Mouse (Mus musculus) erythroblast, embryonic 14.5 days (primary cell): Measurements from ENCODE around the gene Lamtor5. TPM values are rescaled to one million over a fixed set of nuclear protein-coding genes. Genes with fewer than 3 reads are reported as not detected.
A peak's percentile ranks its signal among the peaks of the same experiment; 100 is the strongest.
"Not testable (repeated sequence)": the region's sequence is repeated elsewhere in the genome, so short reads cannot be mapped to it uniquely, and the experiment has no call there.

Experiments used
- H3K27me3 ChIP-seq: 2 replicates; pipeline ENCODE4 v1.6.1; 2012; ENCODE audit warnings: inconsistent platforms; ENCODE audit not compliant: control insufficient read depth
- H3K36me3 ChIP-seq: 2 replicates; pipeline ENCODE4 v1.6.1; 2012; ENCODE audit warnings: mild to moderate bottlenecking, inconsistent platforms; ENCODE audit not compliant: control insufficient read depth
- H3K4me1 ChIP-seq: 2 replicates; pipeline ENCODE4 v1.6.1; 2012; ENCODE audit warnings: inconsistent platforms; ENCODE audit not compliant: control insufficient read depth
- H3K4me3 ChIP-seq: replicated peaks from 2 replicates; pipeline ENCODE3; 2012; ENCODE audit warnings: moderate library complexity, mild to moderate bottlenecking, inconsistent platforms
- H3K9me3 ChIP-seq: 2 replicates; pipeline ENCODE4 v1.6.1; 2012; ENCODE audit warnings: low read length, inconsistent platforms, mixed read lengths; ENCODE audit not compliant: control insufficient read depth
- GATA1 ChIP-seq: IDR thresholded peaks from 2 replicates; pipeline ENCODE4 v1.6.1; 2012; ENCODE audit warnings: low read length, inconsistent platforms, mixed read lengths
- TAL1 ChIP-seq: IDR thresholded peaks from 3 replicates; pipeline ENCODE4 v1.6.1; 2012; ENCODE audit warnings: low read length, inconsistent platforms, mixed read lengths
- polyA plus RNA-seq: library from polyadenylated mRNA; stranded (reverse); fragments of >175 nt; gene quantifications from 2 replicates; pipeline ENCODE4 v1.2.3, GENCODE M21; 2012

Gene Lamtor5
- polyA plus RNA-seq, 1 experiment, result 3.5 TPM

- H3K9me3 ChIP-seq, result no peaks in the 10 kb centered on the region
- TF ChIP-seq TAL1, result no peak
- no peak for TF ChIP-seq GATA1
- H3K36me3 ChIP-seq, result peaks cover 29% of the 10 kb centered on the region
These were observed 8.7 kb downstream of the Lamtor5 start for GRCm38 (mm10) chr3:107287346-107287745.

GRCm38 (mm10) chr3:107290764-107291381 is 12.2 kb downstream of the Lamtor5 start, which contains the start of gene Slc16a4:
TSS of gene Slc16a4 (plus strand) at chr3:107291230.
- no peak for TF ChIP-seq TAL1
- no peak for TF ChIP-seq GATA1
- H3K4me1 ChIP-seq, result no peaks in the 10 kb centered on the region
- H3K9me3 ChIP-seq, result no peaks in the 10 kb centered on the region
- H3K36me3 ChIP-seq, result peaks cover 12% of the 10 kb centered on the region
- no peak within 1 kb of the TSS for H3K4me3 ChIP-seq
- no peaks in the 10 kb centered on the region for H3K27me3 ChIP-seq

More at GRCm38 (mm10) chr3:107287346-107287745, 8.7 kb downstream of the Lamtor5 start:
- H3K27me3 ChIP-seq, result no peaks in the 10 kb centered on the region
- no peak overlapping the region for H3K4me3 ChIP-seq
- H3K4me1 ChIP-seq, result no peaks in the 10 kb centered on the region

GRCm38 (mm10) chr3:107295672-107296360 is 17.2 kb downstream of the Lamtor5 start:
- TF ChIP-seq GATA1 (no peak), TAL1 (no peak)
- Histone ChIP-seq H3K27me3 (no peaks in the 10 kb centered on the region), H3K36me3 (peaks cover 32% of the 10 kb centered on the region), H3K4me1 (no peaks in the 10 kb centered on the region), H3K4me3 (no peak overlapping the region), H3K9me3 (no peaks in the 10 kb centered on the region)

- not testable (repeated sequence) for H3K4me1 ChIP-seq, H3K9me3 ChIP-seq, H3K27me3 ChIP-seq, H3K4me3 ChIP-seq
- peaks cover 43% of the 10 kb centered on the region for H3K36me3 ChIP-seq
These were observed 18.3 kb downstream of the Lamtor5 start for GRCm38 (mm10) chr3:107296917-107297316.

- no peak for TF ChIP-seq TAL1
- no peak for TF ChIP-seq GATA1
- peaks cover 31% of the 10 kb centered on the region for H3K4me1 ChIP-seq
- no peak overlapping the region for H3K4me3 ChIP-seq
- no peaks in the 10 kb centered on the region for H3K9me3 ChIP-seq
- peaks cover 92% of the 10 kb centered on the region for H3K36me3 ChIP-seq
- no peaks in the 10 kb centered on the region for H3K27me3 ChIP-seq
These were observed 38.7 kb downstream of the Lamtor5 start for GRCm38 (mm10) chr3:107317338-107317737.

GRCm38 (mm10) chr3:107321141-107321540 is 42.5 kb downstream of the Lamtor5 start:
- no peak for TF ChIP-seq TAL1
- H3K36me3 ChIP-seq, result peaks cover 93% of the 10 kb centered on the region
- H3K9me3 ChIP-seq, result no peaks in the 10 kb centered on the region

GRCm38 (mm10) chr3:107321776-107322175 is 43.1 kb downstream of the Lamtor5 start:
- Histone ChIP-seq H3K27me3 (no peaks in the 10 kb centered on the region), H3K36me3 (peaks cover 93% of the 10 kb centered on the region), H3K4me1 (peaks cover 51% of the 10 kb centered on the region), H3K9me3 (no peaks in the 10 kb centered on the region), H3K4me3 (no peak overlapping the region)
- TF ChIP-seq TAL1 (no peak), GATA1 (no peak)

More at GRCm38 (mm10) chr3:107321141-107321540, 42.5 kb downstream of the Lamtor5 start:
- H3K4me3 ChIP-seq, result no peak overlapping the region
- peaks cover 49% of the 10 kb centered on the region for H3K4me1 ChIP-seq
- no peaks in the 10 kb centered on the region for H3K27me3 ChIP-seq

- H3K9me3 ChIP-seq, result no peaks in the 10 kb centered on the region
- peaks cover 99% of the 10 kb centered on the region for H3K36me3 ChIP-seq
- peaks cover 67% of the 10 kb centered on the region for H3K4me1 ChIP-seq
- TF ChIP-seq TAL1, result no peak
- TF ChIP-seq GATA1, result no peak
- H3K27me3 ChIP-seq, result no peaks in the 10 kb centered on the region
- no peak overlapping the region for H3K4me3 ChIP-seq
These were observed 47.8 kb downstream of the Lamtor5 start for GRCm38 (mm10) chr3:107326442-107326841.

- H3K9me3 ChIP-seq, result no peaks in the 10 kb centered on the region
- no peak for TF ChIP-seq TAL1
- no peak for TF ChIP-seq GATA1
- peaks cover 65% of the 10 kb centered on the region for H3K36me3 ChIP-seq
- no peaks in the 10 kb centered on the region for H3K27me3 ChIP-seq
- H3K4me3 ChIP-seq, result peak overlapping the region; percentile 100
- peaks cover 51% of the 10 kb centered on the region for H3K4me1 ChIP-seq
These were observed 52.1 kb downstream of the Lamtor5 start for GRCm38 (mm10) chr3:107330503-107331424.
